Mouse (Mus musculus): ENCODE data around the gene Baiap2. TPM values are rescaled to one million over a fixed set of nuclear protein-coding genes. Genes with fewer than 3 reads are reported as not detected.

Gene Baiap2
- polyA plus RNA-seq, 1 experiment from 2014 or later = 21.4 TPM

DNA sequence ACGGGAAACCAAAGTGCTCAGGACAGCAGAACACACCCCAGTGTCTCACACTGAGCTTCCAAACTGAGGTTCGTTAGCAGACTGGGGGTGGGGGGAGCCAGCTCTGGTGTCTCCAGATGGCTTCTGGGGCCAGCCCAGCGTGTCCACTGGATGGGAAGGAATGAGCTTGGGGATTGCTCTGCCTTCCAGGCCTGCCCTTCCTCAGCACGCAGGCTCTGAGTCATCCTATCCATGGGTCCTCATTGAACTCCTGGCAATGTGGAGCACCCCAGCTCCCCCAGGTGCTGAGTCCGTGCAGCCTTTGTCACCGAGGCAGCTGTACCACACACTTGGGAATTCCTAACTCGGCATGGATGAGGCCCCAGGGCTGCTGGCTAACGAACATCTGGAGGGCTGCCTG, 79.7 kb downstream of the Baiap2 start:
- Histone ChIP-seq H3K9me3 (replicated peaks; ENCODE audit: low read length) (no peaks in the 10 kb centered on the region), H3K9ac (ENCODE audit: low read depth, low read length) (no peak overlapping the region), H3K36me3 (ENCODE audit: insufficient read depth, low read length) (no peaks in the 10 kb centered on the region), H3K4me1 (replicated peaks; ENCODE audit: insufficient read depth, low read length) (peaks cover 12% of the 10 kb centered on the region; the same call in 1 of the 2 replicates), H3K4me2 (ENCODE audit: low read length) (no peak overlapping the region), H3K27ac (no peak overlapping the region), H3K4me3 (replicated peaks; ENCODE audit: low read depth, low read length) (no peak overlapping the region), H3K27me3 (ENCODE audit: insufficient read depth, low read length) (no peaks in the 10 kb centered on the region)
- DNase-seq (ENCODE audit: low spot score) (no peak), ATAC-seq (replicated peaks; ENCODE audit: low FRiP score, low read depth) (no peak)
- WGBS = 55% methylated on average over 8 of the region's 8 CpGs
- no peak for TF ChIP-seq CTCF (IDR thresholded peaks at IDR 0.05; ENCODE audit: low read depth)

- Histone ChIP-seq H3K4me1 (replicated peaks; ENCODE audit: insufficient read depth, low read length) (peaks cover 12% of the 10 kb centered on the region; the same call in 1 of the 2 replicates), H3K4me2 (ENCODE audit: low read length) (no peak overlapping the region), H3K27me3 (ENCODE audit: insufficient read depth, low read length) (no peaks in the 10 kb centered on the region), H3K9ac (ENCODE audit: low read depth, low read length) (no peak overlapping the region), H3K4me3 (replicated peaks; ENCODE audit: low read depth, low read length) (no peak overlapping the region), H3K36me3 (ENCODE audit: insufficient read depth, low read length) (no peaks in the 10 kb centered on the region), H3K27ac (no peak overlapping the region), H3K9me3 (replicated peaks; ENCODE audit: low read length) (no peaks in the 10 kb centered on the region)
- ATAC-seq (replicated peaks; ENCODE audit: low FRiP score, low read depth) (no peak), DNase-seq (ENCODE audit: low spot score) (no peak)
- 61% methylated on average over 12 of the region's 12 CpGs for WGBS
- TF ChIP-seq CTCF (IDR thresholded peaks at IDR 0.05; ENCODE audit: low read depth) = peak; percentile 24; the same call in 1 of the 2 replicates
Observed at GRCm38 (mm10) chr11:120022841-120023240, 80.3 kb downstream of the Baiap2 start.

DNA sequence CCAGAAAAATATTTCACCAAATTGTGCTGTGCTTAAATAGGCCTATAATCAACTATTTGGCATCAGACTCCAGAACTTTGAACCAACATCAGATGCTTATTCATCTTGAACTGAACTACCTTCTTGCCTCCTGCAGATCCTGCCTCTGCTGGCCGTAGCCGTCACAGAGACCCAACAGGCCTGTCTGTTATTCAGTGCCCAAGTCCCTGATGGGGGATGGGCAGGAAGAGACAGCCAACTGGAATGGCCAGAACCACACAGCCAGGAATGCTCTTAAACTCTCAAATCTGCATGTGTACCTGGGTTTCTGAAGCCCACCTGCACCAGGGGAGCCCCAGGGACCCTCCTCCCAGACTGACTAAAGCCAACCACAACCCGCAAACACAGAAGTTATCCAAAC, 84.4 kb downstream of the Baiap2 start:
- no peaks in the 10 kb centered on the region for H3K9me3 ChIP-seq (replicated peaks; ENCODE audit: low read length)
- ATAC-seq (replicated peaks; ENCODE audit: low FRiP score, low read depth) (no peak), DNase-seq (ENCODE audit: low spot score) (no peak)
- no peak for TF ChIP-seq CTCF (IDR thresholded peaks at IDR 0.05; ENCODE audit: low read depth)
- H3K27ac ChIP-seq = no peak overlapping the region
- no peaks in the 10 kb centered on the region for H3K27me3 ChIP-seq (ENCODE audit: insufficient read depth, low read length)
- 74% methylated on average over 3 of the region's 3 CpGs for WGBS
- no peak overlapping the region for H3K4me2 ChIP-seq (ENCODE audit: low read length)
- H3K36me3 ChIP-seq (ENCODE audit: insufficient read depth, low read length) = no peaks in the 10 kb centered on the region
- peaks cover 5% of the 10 kb centered on the region; the same call in 1 of the 2 replicates for H3K4me1 ChIP-seq (replicated peaks; ENCODE audit: insufficient read depth, low read length)
- no peak overlapping the region for H3K4me3 ChIP-seq (replicated peaks; ENCODE audit: low read depth, low read length)
- H3K9ac ChIP-seq (ENCODE audit: low read depth, low read length) = no peak overlapping the region

DNA sequence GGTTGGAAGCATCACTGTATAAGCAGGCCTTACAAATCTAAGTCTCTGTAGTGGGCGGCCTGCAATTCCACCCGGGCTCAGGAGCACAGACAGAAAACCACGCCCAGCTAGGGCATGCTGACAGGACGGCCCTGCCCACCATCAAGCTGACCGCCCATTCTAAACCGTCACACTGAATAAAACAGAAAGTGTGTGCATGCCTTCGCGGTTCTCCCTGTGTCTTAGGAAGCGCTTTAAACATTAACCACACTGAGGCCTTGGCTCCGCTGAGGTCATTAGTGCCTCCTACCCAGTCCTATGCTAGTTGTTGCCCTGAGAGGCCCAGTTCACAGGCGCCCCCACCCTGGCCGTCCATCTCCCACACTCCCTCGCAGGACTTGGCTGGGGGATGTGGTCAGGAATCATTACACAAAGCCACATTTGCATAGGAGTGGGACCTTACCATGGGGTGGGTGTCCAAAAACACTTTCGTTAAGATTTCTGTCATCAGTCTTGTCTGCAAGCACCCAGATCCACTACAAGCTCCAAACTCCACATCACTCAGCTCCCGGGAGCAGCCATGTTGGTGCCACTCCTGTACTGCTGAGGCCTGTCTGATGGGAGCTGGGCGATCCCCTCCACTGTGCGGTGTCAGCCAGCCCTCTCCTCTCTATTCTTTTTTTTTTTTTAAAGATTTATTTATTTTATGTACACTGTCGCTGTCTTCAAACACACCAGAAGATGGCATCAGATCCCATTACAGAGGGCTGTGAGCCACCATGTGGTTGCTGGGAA, 85.9 kb downstream of the Baiap2 start:
- Histone ChIP-seq H3K9me3 (replicated peaks; ENCODE audit: low read length) (no peaks in the 10 kb centered on the region), H3K4me1 (replicated peaks; ENCODE audit: insufficient read depth, low read length) (peaks cover 5% of the 10 kb centered on the region; the same call in 1 of the 2 replicates), H3K27me3 (ENCODE audit: insufficient read depth, low read length) (no peaks in the 10 kb centered on the region), H3K4me2 (ENCODE audit: low read length) (no peak overlapping the region), H3K27ac (peak overlapping the region; percentile 44), H3K9ac (ENCODE audit: low read depth, low read length) (no peak overlapping the region), H3K4me3 (replicated peaks; ENCODE audit: low read depth, low read length) (no peak overlapping the region), H3K36me3 (ENCODE audit: insufficient read depth, low read length) (no peaks in the 10 kb centered on the region)
- no peak for TF ChIP-seq CTCF (IDR thresholded peaks at IDR 0.05; ENCODE audit: low read depth)
- WGBS = 46% methylated on average over 18 of the region's 18 CpGs
- ATAC-seq (replicated peaks; ENCODE audit: low FRiP score, low read depth) (peak; percentile 75), DNase-seq (ENCODE audit: low spot score) (peak; percentile 54)

DNA sequence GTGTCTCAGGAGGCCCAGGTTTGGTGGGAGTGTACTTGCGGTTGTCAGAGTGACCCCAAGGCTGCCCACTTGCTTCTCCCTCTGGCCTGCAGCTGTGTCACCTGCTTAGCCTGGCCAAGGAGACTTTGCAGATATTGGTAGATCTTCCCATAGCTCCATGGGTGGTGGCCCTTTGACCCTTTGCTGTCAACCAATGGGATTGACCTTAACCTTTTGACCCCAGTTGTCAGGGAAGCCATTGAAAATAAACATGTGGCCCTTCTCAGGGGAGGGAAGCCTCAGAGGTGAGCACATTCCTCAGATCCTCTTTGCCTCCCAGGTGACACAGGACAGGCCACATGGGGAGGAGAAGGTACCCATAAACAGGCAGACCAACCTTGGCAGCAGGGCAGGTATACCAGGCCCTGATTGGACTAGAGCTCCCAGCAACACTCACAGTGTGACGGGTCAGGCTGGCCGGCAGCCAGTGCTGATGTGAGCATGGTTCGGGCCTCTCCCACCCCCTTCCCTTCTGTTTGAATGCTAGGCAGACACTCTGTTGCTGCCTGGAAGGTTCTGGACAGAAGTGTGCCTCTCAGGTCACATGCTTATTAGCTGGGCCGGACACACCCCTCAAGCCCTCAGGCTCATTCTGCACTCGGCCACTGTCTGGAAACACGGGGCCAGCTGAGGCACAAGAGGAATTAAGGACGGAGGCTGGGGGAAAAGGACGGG, 87.0 kb downstream of the Baiap2 start:
- ATAC-seq (replicated peaks; ENCODE audit: low FRiP score, low read depth) (peak; percentile 29), DNase-seq (ENCODE audit: low spot score) (no peak)
- Histone ChIP-seq H3K27me3 (ENCODE audit: insufficient read depth, low read length) (no peaks in the 10 kb centered on the region), H3K27ac (no peak overlapping the region), H3K4me3 (replicated peaks; ENCODE audit: low read depth, low read length) (no peak overlapping the region), H3K36me3 (ENCODE audit: insufficient read depth, low read length) (no peaks in the 10 kb centered on the region), H3K9ac (ENCODE audit: low read depth, low read length) (no peak overlapping the region), H3K4me2 (ENCODE audit: low read length) (no peak overlapping the region), H3K4me1 (replicated peaks; ENCODE audit: insufficient read depth, low read length) (peaks cover 5% of the 10 kb centered on the region; the same call in 1 of the 2 replicates), H3K9me3 (replicated peaks; ENCODE audit: low read length) (no peaks in the 10 kb centered on the region)
- WGBS = 40% methylated on average over 9 of the region's 9 CpGs
- no peak for TF ChIP-seq CTCF (IDR thresholded peaks at IDR 0.05; ENCODE audit: low read depth)

DNA sequence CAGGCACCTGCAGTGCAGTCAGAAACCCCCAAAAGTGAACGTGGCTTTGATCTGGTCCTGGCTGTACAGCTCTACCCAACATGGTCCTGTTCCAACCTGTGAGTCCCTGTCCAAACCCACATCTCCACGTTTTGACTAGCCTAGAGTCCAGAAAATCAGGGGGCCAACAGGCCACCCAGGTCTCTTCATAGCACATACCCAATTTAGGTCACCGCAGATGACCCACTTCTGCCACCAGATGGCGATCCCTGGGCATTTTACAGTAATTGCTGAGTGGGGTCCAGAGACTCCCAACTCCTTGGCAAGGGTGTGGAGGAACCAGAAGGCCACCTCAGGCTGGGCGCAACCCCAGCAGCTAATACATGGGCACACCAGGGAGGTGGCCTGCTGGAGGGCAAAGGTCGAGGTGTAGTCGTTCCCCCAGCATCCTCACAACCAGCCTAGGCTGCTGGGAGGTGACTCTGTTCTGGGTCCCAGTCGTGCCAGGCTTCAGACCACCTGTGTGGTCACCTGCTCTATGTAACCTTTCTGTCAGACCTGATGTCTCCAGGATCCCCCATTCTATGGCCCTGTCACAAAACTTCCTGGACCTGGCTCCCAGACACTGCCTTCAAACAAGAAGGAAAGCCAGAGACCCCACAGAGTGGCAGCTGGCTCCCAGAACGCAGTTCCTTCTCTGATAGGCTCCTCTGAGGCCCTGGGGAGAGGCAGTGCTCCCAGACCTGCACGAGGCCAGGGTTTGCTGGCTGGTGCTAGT, 87.8 kb downstream of the Baiap2 start:
- peaks cover 5% of the 10 kb centered on the region; the same call in 1 of the 2 replicates for H3K4me1 ChIP-seq (replicated peaks; ENCODE audit: insufficient read depth, low read length)
- H3K27me3 ChIP-seq (ENCODE audit: insufficient read depth, low read length) = no peaks in the 10 kb centered on the region
- DNase-seq (ENCODE audit: low spot score) (peak; percentile 81), ATAC-seq (replicated peaks; ENCODE audit: low FRiP score, low read depth) (peak; percentile 48)
- 30% methylated on average over 10 of the region's 10 CpGs for WGBS
- H3K9ac ChIP-seq (ENCODE audit: low read depth, low read length) = no peak overlapping the region
- no peak overlapping the region for H3K4me3 ChIP-seq (replicated peaks; ENCODE audit: low read depth, low read length)
- H3K27ac ChIP-seq = no peak overlapping the region
- no peaks in the 10 kb centered on the region for H3K9me3 ChIP-seq (replicated peaks; ENCODE audit: low read length)
- no peaks in the 10 kb centered on the region for H3K36me3 ChIP-seq (ENCODE audit: insufficient read depth, low read length)
- peak; percentile 85 for TF ChIP-seq CTCF (IDR thresholded peaks at IDR 0.05; ENCODE audit: low read depth)
- H3K4me2 ChIP-seq (ENCODE audit: low read length) = no peak overlapping the region

Data from kidney, postnatal 0 days (tissue).